Mouse (Mus musculus): ENCODE results near the gene Cdc20b. TPM values are rescaled to one million over a fixed set of nuclear protein-coding genes. Genes with fewer than 3 reads are reported as not detected.

Gene Cdc20b
- polyA plus RNA-seq, 1 experiment from 2014 or later = 0.14 TPM

GRCm38 (mm10) chr13:113061746-113062145 is 26.8 kb downstream of the Cdc20b start:
- 74% methylated on average over 6 of the region's 6 CpGs for WGBS
- ATAC-seq (replicated peaks; ENCODE audit: insufficient number of reproducible peaks, insufficient read depth, low FRiP score, low read depth) = no peak
- H3K4me3 ChIP-seq = no peak overlapping the region
- H3K4me2 ChIP-seq = no peak overlapping the region
- no peak overlapping the region for H3K9ac ChIP-seq
- H3K27ac ChIP-seq = no peak overlapping the region
- no peaks in the 10 kb centered on the region for H3K4me1 ChIP-seq (replicated peaks)
- no peaks in the 10 kb centered on the region for H3K36me3 ChIP-seq
- H3K9me3 ChIP-seq (replicated peaks) = no peaks in the 10 kb centered on the region
- H3K27me3 ChIP-seq = no peaks in the 10 kb centered on the region

GRCm38 (mm10) chr13:113064542-113064941 is 29.6 kb downstream of the Cdc20b start:
- ATAC-seq (replicated peaks; ENCODE audit: insufficient number of reproducible peaks, insufficient read depth, low FRiP score, low read depth) = no peak
- Histone ChIP-seq H3K4me2 (no peak overlapping the region), H3K9ac (no peak overlapping the region), H3K27me3 (no peaks in the 10 kb centered on the region), H3K4me3 (no peak overlapping the region), H3K36me3 (no peaks in the 10 kb centered on the region), H3K4me1 (replicated peaks) (no peaks in the 10 kb centered on the region), H3K27ac (no peak overlapping the region), H3K9me3 (replicated peaks) (no peaks in the 10 kb centered on the region)
- WGBS = 86% methylated on average over 9 of the region's 9 CpGs

DNA sequence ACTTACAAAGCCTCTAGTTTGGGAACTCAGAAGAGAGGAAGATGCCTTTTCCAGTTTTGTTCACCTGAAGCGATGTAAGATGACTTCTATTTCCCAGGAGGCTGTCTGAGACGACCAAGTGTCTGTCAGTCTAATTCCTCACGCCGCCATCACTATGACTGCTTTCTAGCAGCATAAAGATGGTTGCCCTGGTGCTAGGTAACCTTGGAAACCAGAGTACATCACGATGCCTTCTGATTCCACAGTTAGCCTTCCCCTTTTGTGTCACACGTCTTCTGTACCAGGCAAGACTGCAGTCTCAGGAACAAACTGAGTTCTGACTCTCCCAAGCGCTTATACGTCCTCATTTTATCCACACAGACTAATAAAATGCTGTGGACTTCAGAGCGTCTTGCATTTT is 44.1 kb downstream of the Cdc20b start:
- Histone ChIP-seq H3K4me1 (replicated peaks) (no peaks in the 10 kb centered on the region), H3K9ac (no peak overlapping the region), H3K9me3 (replicated peaks) (no peaks in the 10 kb centered on the region), H3K27me3 (no peaks in the 10 kb centered on the region), H3K36me3 (no peaks in the 10 kb centered on the region), H3K27ac (no peak overlapping the region), H3K4me3 (no peak overlapping the region), H3K4me2 (no peak overlapping the region)
- ATAC-seq (replicated peaks; ENCODE audit: insufficient number of reproducible peaks, insufficient read depth, low FRiP score, low read depth) = no peak
- 79% methylated on average over 9 of the region's 9 CpGs for WGBS

DNA sequence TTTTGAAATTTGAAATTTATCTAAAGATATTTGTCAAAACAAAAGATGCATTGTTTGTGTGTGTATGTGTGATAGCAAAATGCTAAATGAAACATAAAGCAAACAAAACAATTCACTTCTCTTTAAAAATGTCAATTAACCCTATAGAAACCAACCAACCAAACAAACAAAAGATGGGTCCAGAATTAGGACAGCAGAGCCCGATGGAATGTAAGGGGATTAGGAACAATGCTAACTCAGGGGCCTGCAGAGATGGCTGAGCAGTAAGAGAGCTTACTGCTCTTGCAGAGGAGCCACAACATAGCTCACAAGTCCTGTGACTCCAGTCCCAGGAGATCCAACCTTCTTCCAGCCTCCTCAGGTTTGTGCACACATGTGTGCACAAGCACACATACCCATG is 47.2 kb downstream of the Cdc20b start:
- no peak overlapping the region for H3K4me2 ChIP-seq
- no peak overlapping the region for H3K27ac ChIP-seq
- no peak overlapping the region for H3K9ac ChIP-seq
- H3K9me3 ChIP-seq (replicated peaks) = no peaks in the 10 kb centered on the region
- WGBS = 59% methylated on average over 1 of the region's 1 CpGs
- no peak for ATAC-seq (replicated peaks; ENCODE audit: insufficient number of reproducible peaks, insufficient read depth, low FRiP score, low read depth)
- H3K4me3 ChIP-seq = no peak overlapping the region
- no peaks in the 10 kb centered on the region for H3K36me3 ChIP-seq
- H3K4me1 ChIP-seq (replicated peaks) = no peaks in the 10 kb centered on the region; the same call in 1 of the 2 replicates
- H3K27me3 ChIP-seq = no peaks in the 10 kb centered on the region

DNA sequence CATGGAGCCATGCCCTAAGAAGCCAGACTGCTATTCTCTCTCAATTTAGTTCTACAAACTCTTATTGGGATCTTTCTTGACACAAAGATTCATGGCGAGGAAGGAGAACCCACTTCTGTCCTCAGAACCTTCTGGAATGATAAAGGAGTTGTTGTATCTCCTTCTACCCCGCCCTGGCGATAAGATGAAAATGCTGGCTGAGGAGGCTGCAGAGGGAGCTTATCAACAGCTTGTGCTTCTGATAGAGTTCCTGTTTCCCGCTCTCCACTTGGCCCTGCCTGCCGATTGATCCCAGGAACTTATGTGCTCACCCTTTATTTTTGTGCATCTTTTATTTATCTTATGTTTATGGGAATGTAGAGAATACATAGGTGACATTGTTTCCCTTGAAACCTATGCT is 49.8 kb downstream of the Cdc20b start:
- H3K9ac ChIP-seq = no peak overlapping the region
- H3K27ac ChIP-seq = no peak overlapping the region
- WGBS = 16% methylated on average over 5 of the region's 5 CpGs
- no peaks in the 10 kb centered on the region for H3K27me3 ChIP-seq
- no peak overlapping the region for H3K4me2 ChIP-seq
- H3K4me1 ChIP-seq (replicated peaks) = no peaks in the 10 kb centered on the region; the same call in 1 of the 2 replicates
- H3K9me3 ChIP-seq (replicated peaks) = no peaks in the 10 kb centered on the region
- H3K4me3 ChIP-seq = no peak overlapping the region
- no peaks in the 10 kb centered on the region for H3K36me3 ChIP-seq
- ATAC-seq (replicated peaks; ENCODE audit: insufficient number of reproducible peaks, insufficient read depth, low FRiP score, low read depth) = no peak

GRCm38 (mm10) chr13:113087226-113088017 is 52.5 kb downstream of the Cdc20b start:
- H3K4me2 ChIP-seq = no peak overlapping the region
- no peaks in the 10 kb centered on the region for H3K36me3 ChIP-seq
- no peaks in the 10 kb centered on the region; the same call in 1 of the 2 replicates for H3K4me1 ChIP-seq (replicated peaks)
- H3K9me3 ChIP-seq (replicated peaks) = no peaks in the 10 kb centered on the region
- H3K4me3 ChIP-seq = no peak overlapping the region
- no peak overlapping the region for H3K9ac ChIP-seq
- no peak for ATAC-seq (replicated peaks; ENCODE audit: insufficient number of reproducible peaks, insufficient read depth, low FRiP score, low read depth)
- 68% methylated on average over 13 of the region's 13 CpGs for WGBS
- no peaks in the 10 kb centered on the region for H3K27me3 ChIP-seq
- no peak overlapping the region for H3K27ac ChIP-seq

GRCm38 (mm10) chr13:113090489-113090888 is 55.6 kb downstream of the Cdc20b start:
- ATAC-seq (replicated peaks; ENCODE audit: insufficient number of reproducible peaks, insufficient read depth, low FRiP score, low read depth) = no peak
- no peaks in the 10 kb centered on the region for H3K9me3 ChIP-seq (replicated peaks)
- H3K4me1 ChIP-seq (replicated peaks) = no peaks in the 10 kb centered on the region
- no peaks in the 10 kb centered on the region for H3K36me3 ChIP-seq
- H3K4me3 ChIP-seq = no peak overlapping the region
- 60% methylated on average over 8 of the region's 8 CpGs for WGBS
- no peak overlapping the region for H3K27ac ChIP-seq
- no peak overlapping the region for H3K4me2 ChIP-seq
- no peaks in the 10 kb centered on the region for H3K27me3 ChIP-seq
- no peak overlapping the region for H3K9ac ChIP-seq

- Histone ChIP-seq H3K4me2 (no peak overlapping the region), H3K9ac (no peak overlapping the region), H3K4me1 (replicated peaks) (no peaks in the 10 kb centered on the region), H3K4me3 (no peak overlapping the region), H3K36me3 (no peaks in the 10 kb centered on the region), H3K27ac (no peak overlapping the region), H3K27me3 (no peaks in the 10 kb centered on the region), H3K9me3 (replicated peaks) (no peaks in the 10 kb centered on the region)
- WGBS = 48% methylated on average over 1 of the region's 1 CpGs
- ATAC-seq (replicated peaks; ENCODE audit: insufficient number of reproducible peaks, insufficient read depth, low FRiP score, low read depth) = no peak
Measured at GRCm38 (mm10) chr13:113094618-113095017, 59.7 kb downstream of the Cdc20b start.

DNA sequence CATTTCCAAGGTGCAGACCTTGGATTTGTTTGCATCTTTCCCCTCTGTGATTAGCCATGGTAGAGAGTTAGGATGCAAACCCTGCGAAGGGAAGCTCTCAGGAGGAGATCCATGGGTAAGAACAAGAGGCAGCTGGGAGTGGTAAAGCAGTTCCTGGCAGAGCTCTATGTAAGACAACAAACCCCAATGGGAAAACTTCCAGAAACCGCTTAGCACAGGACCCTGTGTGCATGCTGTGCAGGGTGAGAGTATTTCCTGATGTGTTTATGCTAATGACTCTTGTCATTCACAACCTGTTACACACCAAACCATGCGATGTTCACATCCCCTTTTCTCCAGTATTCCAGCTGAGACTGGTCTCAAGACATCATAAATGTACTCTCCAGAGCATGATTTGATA is 62.1 kb downstream of the Cdc20b start:
- no peak overlapping the region for H3K4me2 ChIP-seq

DNA sequence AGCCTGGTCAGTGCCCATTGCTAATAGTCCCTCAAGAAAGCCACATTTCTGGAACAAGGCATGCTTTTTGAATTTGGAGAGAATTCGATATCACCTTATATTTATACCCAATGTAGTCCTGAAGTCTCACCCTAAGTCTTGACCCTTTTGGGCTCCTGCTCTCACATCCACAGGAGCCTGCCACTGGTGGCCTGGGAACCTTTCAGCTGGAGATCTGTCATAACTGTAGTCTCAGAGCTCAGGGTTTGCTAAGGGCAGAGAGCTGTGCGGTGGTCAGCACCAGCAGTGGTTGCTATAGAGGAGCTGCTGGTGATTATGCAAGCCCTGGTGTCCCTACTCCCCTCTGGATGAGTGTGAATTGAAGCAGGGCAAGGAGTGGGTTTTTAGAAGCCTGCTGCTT is 63.5 kb downstream of the Cdc20b start:
- Histone ChIP-seq H3K4me1 (replicated peaks) (no peaks in the 10 kb centered on the region), H3K27ac (no peak overlapping the region)
- WGBS = 81% methylated on average over 2 of the region's 2 CpGs

More for the DNA sequence above, 62.1 kb downstream of the Cdc20b start:
- no peak for ATAC-seq (replicated peaks; ENCODE audit: insufficient number of reproducible peaks, insufficient read depth, low FRiP score, low read depth)
- no peak overlapping the region for H3K27ac ChIP-seq
- H3K4me1 ChIP-seq (replicated peaks) = no peaks in the 10 kb centered on the region
- H3K4me3 ChIP-seq = no peak overlapping the region
- 63% methylated on average over 3 of the region's 3 CpGs for WGBS
- H3K27me3 ChIP-seq = no peaks in the 10 kb centered on the region
- H3K36me3 ChIP-seq = no peaks in the 10 kb centered on the region
- H3K9ac ChIP-seq = no peak overlapping the region
- no peaks in the 10 kb centered on the region for H3K9me3 ChIP-seq (replicated peaks)

DNA sequence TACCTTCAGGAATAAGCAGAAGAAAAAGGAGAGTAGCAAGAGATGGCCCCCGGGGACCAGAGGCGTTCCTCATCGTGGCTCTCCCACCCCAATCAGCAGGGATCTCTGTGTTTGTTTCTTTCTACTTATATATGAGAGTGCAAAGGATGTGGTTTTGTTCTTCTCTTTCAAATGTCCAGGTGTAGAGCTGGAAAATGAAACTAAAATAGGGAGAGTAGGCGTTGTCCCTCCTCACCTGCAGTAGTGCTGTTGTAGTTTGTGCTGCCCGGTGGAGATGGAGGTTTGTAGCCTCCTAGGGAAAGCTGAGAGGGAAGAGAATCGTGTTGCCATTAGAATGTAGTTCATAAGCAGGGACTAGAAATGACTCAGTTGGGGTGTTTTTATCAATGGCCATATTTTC is 66.0 kb downstream of the Cdc20b start, which contains the start of gene Gzma:
TSS of gene Gzma (minus strand) at position 103 of the 400 bp plus-strand sequence.
- Histone ChIP-seq H3K36me3 (no peaks in the 10 kb centered on the region), H3K4me2 (no peak within 1 kb of the TSS), H3K4me3 (no peak within 1 kb of the TSS), H3K9me3 (replicated peaks) (no peaks in the 10 kb centered on the region), H3K27ac (no peak within 1 kb of the TSS), H3K9ac (no peak within 1 kb of the TSS), H3K27me3 (no peaks in the 10 kb centered on the region), H3K4me1 (replicated peaks) (no peaks in the 10 kb centered on the region)
- no peak for ATAC-seq (replicated peaks; ENCODE audit: insufficient number of reproducible peaks, insufficient read depth, low FRiP score, low read depth)
- 70% methylated on average over 6 of the region's 6 CpGs for WGBS

More for the DNA sequence above, 63.5 kb downstream of the Cdc20b start:
- Histone ChIP-seq H3K36me3 (no peaks in the 10 kb centered on the region), H3K9ac (no peak overlapping the region), H3K27me3 (no peaks in the 10 kb centered on the region), H3K4me3 (no peak overlapping the region), H3K4me2 (no peak overlapping the region; the same call in 1 of the 2 replicates), H3K9me3 (replicated peaks) (no peaks in the 10 kb centered on the region)
- no peak for ATAC-seq (replicated peaks; ENCODE audit: insufficient number of reproducible peaks, insufficient read depth, low FRiP score, low read depth)

DNA sequence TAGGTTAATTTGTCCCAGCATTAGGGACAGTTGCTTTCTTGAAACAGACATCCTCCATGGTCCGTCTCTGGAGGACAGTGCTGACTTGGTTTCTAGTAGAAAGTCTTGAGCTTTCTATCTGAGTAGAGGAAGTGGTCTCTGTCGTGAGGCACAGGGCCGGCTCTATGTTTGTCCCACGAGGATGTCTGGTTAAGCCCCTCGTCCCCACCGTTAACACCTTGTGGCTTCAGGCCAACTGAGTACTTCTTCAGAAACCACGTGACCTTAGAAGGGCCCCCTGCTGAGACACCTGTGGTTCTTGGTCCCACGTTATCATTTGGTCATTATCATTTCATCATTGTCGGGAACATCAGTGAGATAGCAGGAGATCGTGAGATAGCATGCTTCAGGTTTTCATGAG is 66.9 kb downstream of the Cdc20b start:
- no peaks in the 10 kb centered on the region for H3K27me3 ChIP-seq
- no peak overlapping the region for H3K4me2 ChIP-seq
- H3K36me3 ChIP-seq = no peaks in the 10 kb centered on the region
- no peak overlapping the region for H3K27ac ChIP-seq
- no peaks in the 10 kb centered on the region for H3K4me1 ChIP-seq (replicated peaks)
- 57% methylated on average over 10 of the region's 10 CpGs for WGBS
- no peaks in the 10 kb centered on the region for H3K9me3 ChIP-seq (replicated peaks)
- H3K4me3 ChIP-seq = no peak overlapping the region
- ATAC-seq (replicated peaks; ENCODE audit: insufficient number of reproducible peaks, insufficient read depth, low FRiP score, low read depth) = no peak
- no peak overlapping the region for H3K9ac ChIP-seq

All from heart, embryonic 15.5 days (tissue).